Mouse (Mus musculus) MEL (cell line): ENCODE data around the gene Acvr1. TPM values are rescaled to one million over a fixed set of nuclear protein-coding genes. Genes with fewer than 3 reads are reported as not detected.

Experiments used
- DNase-seq: peaks from one replicate; pipeline ENCODE4 v3.0.0; 2011; ENCODE audit warnings: low read depth, low spot score
- H3K27ac ChIP-seq: 2 replicates; pipeline ENCODE4 v1.5.1; 2012; ENCODE audit warnings: low read depth, mild to moderate bottlenecking, control low read depth, low read length, moderate library complexity; ENCODE audit not compliant: control insufficient read depth
- H3K27me3 ChIP-seq, 2 experiments: fragments of 150-350 bp in 1 of 2; sonication (generic) in 1 of 2; 2 replicates each; pipeline ENCODE4 v1.6.1; 2012; ENCODE audit warnings: low read length in 2 of 2, mild to moderate bottlenecking in 2 of 2, improper control_type of control experiment in 1 of 2, moderate library complexity in 1 of 2; ENCODE audit not compliant: insufficient read depth in 2 of 2, control insufficient read depth in 1 of 2
- H3K36me3 ChIP-seq, 2 experiments: 2 replicates each; pipeline ENCODE4 v1.6.1; 2012 to 2014; ENCODE audit warnings: low read length in 2 of 2, improper control_type of control experiment in 1 of 2, inconsistent platforms in 1 of 2, mild to moderate bottlenecking in 1 of 2; ENCODE audit not compliant: insufficient read depth in 2 of 2, control insufficient read depth in 1 of 2
- H3K4me1 ChIP-seq, 2 experiments: fragments of 150-350 bp in 1 of 2; sonication (generic) in 1 of 2; 2 replicates each; pipeline ENCODE4 v1.6.1; 2012; ENCODE audit warnings: low read length in 2 of 2, improper control_type of control experiment in 1 of 2, mild to moderate bottlenecking in 1 of 2; ENCODE audit not compliant: insufficient read depth in 2 of 2, control insufficient read depth in 1 of 2
- H3K4me3 ChIP-seq, 2 experiments: fragments of 150-350 bp in 1 of 2; sonication (generic) in 1 of 2; 2 replicates each; pipeline ENCODE4 v1.5.1; 2012; ENCODE audit warnings: low read depth in 2 of 2, low read length in 2 of 2, mild to moderate bottlenecking in 2 of 2, moderate library complexity in 2 of 2, control low read depth in 1 of 2, improper control_type of control experiment in 1 of 2; ENCODE audit not compliant: control insufficient read depth in 1 of 2, insufficient read depth in 1 of 2
- H3K79me2 ChIP-seq: 2 replicates; pipeline ENCODE4 v1.6.1; 2012; ENCODE audit warnings: mild to moderate bottlenecking, low read length, moderate library complexity; ENCODE audit not compliant: control insufficient read depth, poor library complexity, insufficient read depth
- H3K9ac ChIP-seq: 2 replicates; pipeline ENCODE4 v1.6.1; 2012; ENCODE audit warnings: low read depth, mild to moderate bottlenecking, control low read depth, low read length, moderate library complexity; ENCODE audit not compliant: control insufficient read depth, poor library complexity, severe bottlenecking
- H3K9me3 ChIP-seq: fragments of 150-350 bp; sonication (generic); replicated peaks from 2 replicates; pipeline ENCODE4 v1.6.1; 2012; ENCODE audit warnings: mild to moderate bottlenecking, low read length, improper control_type of control experiment, moderate library complexity; ENCODE audit not compliant: insufficient read depth
- CHD1 ChIP-seq: IDR thresholded peaks from 2 replicates; pipeline ENCODE4 v1.6.1; 2012; ENCODE audit warnings: low read depth, mild to moderate bottlenecking, inconsistent platforms, low read length, improper control_type of control experiment
- CHD2 ChIP-seq: IDR thresholded peaks from 2 replicates; pipeline ENCODE4 v1.6.1; 2011; ENCODE audit warnings: low read length, improper control_type of control experiment
- CTCF ChIP-seq, 3 experiments: IDR thresholded peaks in 2 of 3; conservative IDR thresholded peaks in 1 of 3; 2 replicates each; pipeline ENCODE4 v1.5.1; 2011 to 2012; ENCODE audit warnings: low read length in 3 of 3, low read depth in 2 of 3, mild to moderate bottlenecking in 2 of 3, improper control_type of control experiment in 1 of 3, inconsistent platforms in 1 of 3, mixed read lengths in 1 of 3, moderate library complexity in 1 of 3; ENCODE audit not compliant: control insufficient read depth in 1 of 3, insufficient read depth in 1 of 3, poor library complexity in 1 of 3, severe bottlenecking in 1 of 3
- ELF1 ChIP-seq: IDR thresholded peaks from 2 replicates; pipeline ENCODE4 v1.6.1; 2014; ENCODE audit warnings: low read depth, mild to moderate bottlenecking, inconsistent platforms, low read length, improper control_type of control experiment, moderate library complexity
- GABPA ChIP-seq: IDR thresholded peaks from 2 replicates; pipeline ENCODE4 v1.6.1; 2012; ENCODE audit warnings: low read depth, mild to moderate bottlenecking, inconsistent platforms, low read length, improper control_type of control experiment, moderate library complexity
- HCFC1 ChIP-seq: IDR thresholded peaks from 2 replicates; pipeline ENCODE4 v1.6.1; 2012; ENCODE audit warnings: low read depth, mild to moderate bottlenecking, inconsistent platforms, low read length, improper control_type of control experiment, moderate library complexity
- JUND ChIP-seq: IDR thresholded peaks from 2 replicates; pipeline ENCODE4 v1.6.1; 2011; ENCODE audit warnings: low read depth, mild to moderate bottlenecking, improper control_type of control experiment, low read length
- KAT2A ChIP-seq: conservative IDR thresholded peaks from 2 replicates; pipeline ENCODE4 v1.6.1; 2012; ENCODE audit warnings: low read depth, low read length, improper control_type of control experiment, inconsistent platforms
- MAFK ChIP-seq: IDR thresholded peaks from 2 replicates; pipeline ENCODE4 v1.6.1; 2011; ENCODE audit warnings: low read depth, mild to moderate bottlenecking, low read length, improper control_type of control experiment, borderline replicate concordance
- MEF2A ChIP-seq: IDR thresholded peaks from 2 replicates; pipeline ENCODE4 v1.6.1; 2014; ENCODE audit warnings: low read depth, mild to moderate bottlenecking, inconsistent platforms, low read length, improper control_type of control experiment; ENCODE audit not compliant: poor library complexity, insufficient replicate concordance, severe bottlenecking; ENCODE audit errors: extremely low read depth
- MYB ChIP-seq: IDR thresholded peaks from 2 replicates; pipeline ENCODE4 v1.6.1; 2011; ENCODE audit warnings: mild to moderate bottlenecking, low read depth, low read length, improper control_type of control experiment
- MYC ChIP-seq: IDR thresholded peaks from 2 replicates; pipeline ENCODE4 v1.6.1; 2011; ENCODE audit warnings: low read depth, mild to moderate bottlenecking, low read length, improper control_type of control experiment, moderate library complexity
- RCOR1 ChIP-seq: IDR thresholded peaks from 2 replicates; pipeline ENCODE4 v1.6.1; 2012; ENCODE audit warnings: low read depth, mild to moderate bottlenecking, inconsistent platforms, low read length, improper control_type of control experiment
- SMC3 ChIP-seq: IDR thresholded peaks from 2 replicates; pipeline ENCODE4 v1.6.1; 2011; ENCODE audit warnings: low read depth, low read length, improper control_type of control experiment
- ZC3H11A ChIP-seq: IDR thresholded peaks from 2 replicates; pipeline ENCODE4 v1.6.1; 2012; ENCODE audit warnings: low read depth, mild to moderate bottlenecking, inconsistent platforms, low read length, improper control_type of control experiment
- ZMIZ1 ChIP-seq: IDR thresholded peaks from 2 replicates; pipeline ENCODE4 v1.6.1; 2012; ENCODE audit warnings: low read depth, mild to moderate bottlenecking, inconsistent platforms, low read length, improper control_type of control experiment, moderate library complexity
- ZNF384 ChIP-seq: IDR thresholded peaks from 2 replicates; pipeline ENCODE4 v1.6.1; 2012; ENCODE audit warnings: low read depth, mild to moderate bottlenecking, inconsistent platforms, low read length, improper control_type of control experiment
- polyA plus RNA-seq, 2 experiments: library from polyadenylated mRNA; stranded (reverse) in 1 of 2; unstranded in 1 of 2; fragments of >175 nt in 1 of 2; fragments of >200 nt in 1 of 2; gene quantifications; 2 replicates each; pipeline versions ENCODE4 v1.2.1 to v1.2.4; 2012; ENCODE audit warnings: low replicate concordance in 2 of 2, low read depth in 1 of 2; ENCODE audit not compliant: insufficient read length in 2 of 2, insufficient read depth in 1 of 2, missing spikeins in 1 of 2
- total RNA-seq: library from RNA; depleted of rRNA; stranded (reverse); fragments of 300-350 nt; gene quantifications from 2 replicates; pipeline ENCODE4 v1.2.3, GENCODE M21; 2012

The Acvr1 gene
- total and polyA plus RNA-seq, 3 experiments, result not detected

DNA sequence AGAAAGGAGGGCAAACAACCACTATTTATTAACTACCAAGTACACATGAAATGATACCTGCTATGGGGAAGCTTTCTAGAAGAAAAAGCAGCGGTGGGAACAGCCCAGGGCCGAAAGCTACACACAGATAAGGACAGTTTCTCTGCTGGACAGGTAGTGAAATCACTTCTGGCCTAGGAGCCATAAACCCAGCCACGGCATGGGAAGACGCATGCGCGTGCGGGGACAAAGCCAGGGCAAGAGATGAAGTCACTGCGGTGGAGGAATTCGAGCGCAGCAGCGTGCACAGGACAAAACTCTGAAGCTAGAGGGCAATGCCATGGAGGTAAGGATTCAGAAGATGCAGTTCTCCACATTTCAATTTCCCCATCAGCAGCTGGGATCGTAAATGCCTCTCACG lies 131.4 kb downstream of the Acvr1 start:
- no peaks in the 10 kb centered on the region for H3K36me3 ChIP-seq

DNA sequence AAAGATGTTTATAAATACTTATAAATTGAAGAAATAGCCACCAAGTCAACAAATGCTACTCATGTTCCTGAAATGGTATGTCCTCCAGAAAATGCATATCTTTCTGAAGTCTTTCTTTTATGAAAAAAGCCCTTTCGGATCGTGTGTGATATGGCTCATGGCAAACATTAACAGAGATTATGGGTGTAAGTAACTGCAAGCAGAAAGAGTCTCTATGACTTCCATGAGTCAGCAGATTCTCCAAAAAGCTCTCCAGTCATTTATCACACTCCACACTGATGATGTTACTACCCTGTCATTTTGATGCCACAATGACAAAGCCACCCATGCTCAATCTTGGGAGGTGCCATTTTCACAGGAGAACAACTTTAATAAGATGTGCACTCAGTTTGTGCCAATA lies 132.5 kb downstream of the Acvr1 start:
- H3K36me3 ChIP-seq, result no peaks in the 10 kb centered on the region
- no peaks in the 10 kb centered on the region for H3K4me1 ChIP-seq
- no peak for TF ChIP-seq JUND
- no peak for TF ChIP-seq ZNF384
- TF ChIP-seq MYC, result no peak
- no peak for TF ChIP-seq KAT2A
- TF ChIP-seq MYB, result no peak
- TF ChIP-seq MAFK, result no peak
- no peak for TF ChIP-seq ELF1
- TF ChIP-seq, all 39 proteins: peak for 0
- no peaks in the 10 kb centered on the region for H3K79me2 ChIP-seq
- DNase-seq, result no peak
- no peaks in the 10 kb centered on the region for H3K9me3 ChIP-seq
- H3K4me3 ChIP-seq, result no peak overlapping the region
- H3K27me3 ChIP-seq, result no peaks in the 10 kb centered on the region
- H3K9ac ChIP-seq, result no peak overlapping the region
- no peak overlapping the region for H3K27ac ChIP-seq

More for the DNA sequence above, 131.4 kb downstream of the Acvr1 start:
- Histone ChIP-seq H3K4me1 (no peaks in the 10 kb centered on the region), H3K9me3 (no peaks in the 10 kb centered on the region), H3K4me3 (no peak overlapping the region), H3K27ac (no peak overlapping the region), H3K79me2 (no peaks in the 10 kb centered on the region), H3K9ac (no peak overlapping the region), H3K27me3 (no peaks in the 10 kb centered on the region)
- DNase-seq, result no peak
- TF ChIP-seq CHD2 (no peak), ZC3H11A (no peak), GABPA (no peak), KAT2A (no peak), RCOR1 (no peak), ZMIZ1 (no peak), ELF1 (no peak), MEF2A (no peak), HCFC1 (no peak), CTCF (IDR thresholded peaks at IDR 0.05 in 2 of 3, conservative IDR thresholded peaks at IDR 0.05 in 1 of 3; ENCODE audit: control insufficient read depth in 1 of 3, insufficient read depth in 1 of 3, low read depth in 2 of 3, low read length in 3 of 3, poor library complexity in 1 of 3, severe bottlenecking in 1 of 3) (no peak), MYC (no peak), CHD1 (no peak), SMC3 (no peak)
